Mouse (Mus musculus) E14TG2a.4 (cell line): ENCODE data around the gene Borcs8.

ENCODE experiments used
- CTCF ChIP-seq: conservative IDR thresholded peaks from 2 replicates; pipeline ENCODE4 v1.5.1; 2014; ENCODE audit warnings: low read length
- NANOG ChIP-seq: IDR thresholded peaks from 2 replicates; pipeline ENCODE4 v1.6.1; 2014; ENCODE audit warnings: borderline replicate concordance, low read length, mixed read lengths

DNA sequence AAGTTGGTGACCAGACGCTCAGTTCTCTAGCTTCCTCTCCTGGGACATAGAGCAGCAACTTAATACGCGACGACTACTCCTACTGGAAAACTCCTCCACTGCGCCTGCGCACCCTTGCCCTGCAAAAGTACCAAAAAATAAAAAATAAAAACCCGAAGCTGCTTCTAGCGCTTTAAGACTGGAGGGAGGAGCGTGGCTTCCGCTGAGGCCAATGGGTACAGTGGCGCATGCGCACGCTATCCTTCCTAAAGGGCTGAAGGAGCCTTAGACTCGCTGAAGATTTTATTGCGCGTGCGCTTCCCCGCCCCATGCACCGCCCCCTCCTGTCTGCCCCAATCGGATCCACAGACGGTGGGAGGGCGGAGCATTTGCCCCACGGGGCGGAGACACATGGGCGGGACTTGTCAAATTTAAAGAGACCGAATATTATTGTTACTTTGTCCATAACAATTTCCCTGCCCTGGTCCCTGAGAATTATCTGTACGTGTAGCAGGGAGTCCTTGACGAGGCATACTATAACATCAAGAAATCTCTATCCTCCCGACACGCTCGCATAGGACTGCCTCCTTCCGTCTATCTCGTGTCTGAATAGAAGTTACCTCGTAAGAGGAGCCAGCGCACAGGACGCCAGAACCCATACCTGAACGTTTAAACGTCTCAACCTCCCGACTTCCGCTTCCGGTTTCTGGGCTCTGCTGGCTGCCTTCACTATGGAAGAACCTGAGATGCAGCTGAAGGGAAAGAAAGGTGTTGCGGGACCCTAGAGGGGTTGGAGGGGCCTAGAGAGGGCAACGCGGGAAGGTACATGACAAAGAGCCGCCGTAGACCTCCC is at the start of gene Borcs8, which contains the start of the genes Rfxank and Mef2b:
- TF ChIP-seq CTCF (no peak), NANOG (no peak)
